Mouse (Mus musculus) layer of hippocampus, adult 9-10 months (tissue): ENCODE data around the gene 4930415O20Rik.
A peak's percentile ranks its signal among the peaks of the same experiment; 100 is the strongest.

ENCODE experiments used
- DNase-seq: peaks from one replicate; pipeline ENCODE4 v3.0.0; 2022; ENCODE audit warnings: low spot score

The 4930415O20Rik gene

GRCm38 (mm10) chr15:98570873-98571538, at the start of gene 4930415O20Rik, which contains the start of gene Ccnt1:
TSS of gene 4930415O20Rik (plus strand) at chr15:98571004.
TSS of gene Ccnt1 (minus strand) at chr15:98570923.
- no peak for DNase-seq

DNA sequence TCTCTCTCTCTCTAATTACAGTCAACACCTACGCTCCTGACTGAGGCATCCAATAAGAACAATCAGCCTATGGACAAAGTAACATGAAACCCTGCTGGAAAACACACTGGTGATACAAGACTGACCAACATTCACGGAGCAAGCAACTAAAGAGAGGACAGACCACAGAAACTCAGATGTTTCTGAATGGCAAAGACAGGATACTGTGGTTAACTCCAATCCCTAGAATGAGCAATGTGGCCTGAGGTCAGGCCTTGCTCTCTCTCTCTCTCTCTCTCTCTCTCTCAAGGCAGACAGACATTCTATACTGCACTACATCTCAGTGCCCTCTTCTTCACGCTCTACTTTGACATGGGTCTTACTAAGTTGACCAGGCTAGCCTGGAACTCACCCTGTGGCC, 49.6 kb upstream of the 4930415O20Rik start:
- no peak for DNase-seq

- DNase-seq = no peak
Observed at GRCm38 (mm10) chr15:98526057-98526456, 44.7 kb upstream of the 4930415O20Rik start.

DNA sequence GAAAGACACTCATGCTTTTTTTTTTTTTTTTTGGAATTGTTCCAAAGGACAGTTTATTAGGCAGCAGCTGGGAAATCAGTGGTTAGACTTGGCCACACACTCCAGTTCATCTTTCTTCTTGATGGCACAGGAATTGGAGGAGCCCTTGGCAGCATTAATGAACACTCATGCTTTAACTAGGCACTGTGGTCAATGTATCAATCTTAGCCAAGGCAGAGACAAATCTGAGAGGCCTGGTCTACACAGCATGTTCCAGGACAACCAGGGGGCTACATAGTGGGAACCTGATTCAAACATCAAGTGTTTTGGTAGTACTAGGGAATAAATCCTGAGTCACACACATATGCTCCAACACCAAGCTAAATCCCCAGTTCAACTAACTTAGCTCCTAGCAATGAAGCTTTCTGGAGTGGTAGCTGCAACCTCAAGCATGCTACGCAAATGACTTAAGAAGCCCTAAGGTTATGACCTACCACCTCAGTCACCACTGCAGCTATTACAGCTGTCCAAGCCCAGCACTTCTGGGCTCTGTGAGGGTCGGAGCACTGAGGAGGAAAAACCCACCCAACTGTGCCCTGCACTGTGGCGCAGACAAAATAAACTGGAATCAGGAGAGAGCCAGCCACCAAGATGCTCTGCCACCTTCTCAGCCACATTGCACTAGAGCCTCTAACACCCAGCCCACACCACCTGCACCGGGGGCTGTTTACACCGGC, 43.6 kb upstream of the 4930415O20Rik start:
- no peak for DNase-seq

- DNase-seq = no peak
Observed at GRCm38 (mm10) chr15:98528066-98528563, 42.7 kb upstream of the 4930415O20Rik start.

DNA sequence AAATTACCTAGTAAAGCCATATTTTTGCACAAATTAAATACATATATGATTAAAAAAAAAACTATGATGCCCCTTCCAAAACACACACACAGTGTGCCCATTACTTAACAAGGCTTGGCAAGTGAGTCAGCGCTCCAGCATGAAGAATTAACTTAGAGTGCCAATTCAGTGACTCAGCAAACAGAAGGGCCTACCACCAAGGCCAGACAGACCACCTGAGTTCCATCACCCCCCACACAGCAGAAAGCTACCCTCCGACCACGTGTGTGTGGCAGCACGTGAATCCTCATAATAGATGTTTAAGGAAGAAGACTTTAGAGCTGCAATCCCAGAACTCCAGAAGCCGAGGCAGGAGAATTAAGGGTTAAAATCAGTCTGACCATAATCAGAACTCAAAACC, 38.5 kb upstream of the 4930415O20Rik start:
- no peak for DNase-seq

- no peak for DNase-seq
Observed at GRCm38 (mm10) chr15:98533035-98533531, 37.7 kb upstream of the 4930415O20Rik start.

GRCm38 (mm10) chr15:98533881-98534627, 36.8 kb upstream of the 4930415O20Rik start, which contains the start of gene Kansl2:
TSS of gene Kansl2 (minus strand) at chr15:98534264.
- peak; percentile 98 for DNase-seq

DNA sequence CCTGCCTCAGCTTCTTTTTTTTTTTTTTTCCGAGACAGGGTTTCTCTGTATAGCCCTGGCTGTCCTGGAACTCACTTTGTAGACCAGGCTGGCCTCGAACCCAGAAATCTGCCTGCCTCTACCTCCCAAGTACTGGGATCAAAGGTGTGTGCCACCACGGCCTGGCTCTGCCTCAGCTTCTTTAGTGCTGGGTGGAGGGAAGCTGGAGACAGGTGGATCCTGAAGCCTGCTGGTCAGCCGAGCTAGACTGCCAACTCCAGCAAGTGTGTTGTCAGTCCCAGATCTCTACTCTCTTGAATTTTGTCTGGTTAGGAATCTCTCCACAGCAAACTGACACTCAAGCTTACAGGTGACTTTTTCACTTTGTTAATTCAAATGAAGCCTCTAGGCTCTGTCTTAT, 34.9 kb upstream of the 4930415O20Rik start:
- DNase-seq = no peak

GRCm38 (mm10) chr15:98536828-98537510, 33.8 kb upstream of the 4930415O20Rik start:
- DNase-seq = no peak

- DNase-seq = no peak
Observed at GRCm38 (mm10) chr15:98537923-98538322, 32.9 kb upstream of the 4930415O20Rik start.

- DNase-seq = no peak
Observed at GRCm38 (mm10) chr15:98541064-98541463, 29.7 kb upstream of the 4930415O20Rik start.

GRCm38 (mm10) chr15:98543341-98543740, 27.5 kb upstream of the 4930415O20Rik start:
- DNase-seq = no peak

DNA sequence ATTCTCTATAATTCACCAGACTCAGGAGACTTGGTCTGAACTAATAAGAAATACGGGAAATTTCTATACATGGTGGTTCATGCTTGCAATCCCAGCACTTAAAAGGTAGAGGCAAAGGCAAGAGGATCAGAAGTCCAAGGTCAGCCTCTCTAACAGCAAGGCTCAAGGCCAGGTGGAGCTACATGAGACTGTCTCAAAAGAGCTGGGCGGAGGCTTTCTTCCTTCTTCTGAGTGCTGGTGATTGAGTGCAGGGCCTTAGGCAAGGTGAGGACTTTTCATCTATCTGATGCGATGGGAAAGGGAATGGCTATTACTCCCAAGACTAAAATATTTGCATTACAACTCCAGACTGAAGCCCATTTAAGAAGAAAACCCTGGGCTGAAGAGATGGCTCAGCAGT, 25.7 kb upstream of the 4930415O20Rik start:
- DNase-seq = no peak

DNA sequence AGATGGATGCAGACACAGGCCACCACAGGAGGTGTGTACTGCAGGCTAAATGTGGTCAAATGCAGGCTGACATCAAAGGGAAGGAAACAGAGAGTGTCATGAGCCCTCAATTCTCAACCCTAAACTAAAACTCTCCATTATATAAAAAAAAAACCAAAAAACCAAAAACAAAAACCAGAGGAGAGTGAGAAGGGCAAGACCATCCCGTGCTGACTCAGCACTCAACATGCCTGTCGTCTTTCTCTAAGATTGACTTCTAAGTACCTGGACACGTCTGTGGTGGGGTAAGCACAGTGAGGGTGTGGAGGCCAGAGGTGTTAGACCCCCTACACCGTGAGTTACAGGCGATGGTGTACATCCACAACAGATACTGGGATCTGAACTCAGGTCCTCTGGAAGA, 24.0 kb upstream of the 4930415O20Rik start:
- no peak for DNase-seq

- DNase-seq = no peak
Observed at GRCm38 (mm10) chr15:98552758-98553157, 18.0 kb upstream of the 4930415O20Rik start.

DNA sequence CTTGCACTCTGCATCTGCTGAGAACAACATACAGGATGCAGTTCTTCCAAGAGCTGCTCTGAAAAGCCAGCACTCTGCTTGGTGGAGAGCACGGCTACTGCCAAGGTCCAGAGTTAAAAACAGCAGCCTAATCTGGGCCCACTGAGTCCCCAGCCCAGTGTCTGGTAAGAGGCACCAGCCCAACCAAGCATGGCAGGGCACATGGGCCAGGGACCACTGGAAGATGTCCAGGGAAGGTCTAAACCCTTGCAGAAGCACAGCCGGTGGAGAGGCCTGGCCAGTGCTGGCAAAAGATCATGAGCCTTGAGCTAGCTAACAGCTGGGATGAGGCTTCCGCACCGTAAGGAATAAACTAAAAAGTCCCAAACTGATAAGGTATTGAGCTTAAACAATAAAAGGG, 14.9 kb upstream of the 4930415O20Rik start:
- no peak for DNase-seq

DNA sequence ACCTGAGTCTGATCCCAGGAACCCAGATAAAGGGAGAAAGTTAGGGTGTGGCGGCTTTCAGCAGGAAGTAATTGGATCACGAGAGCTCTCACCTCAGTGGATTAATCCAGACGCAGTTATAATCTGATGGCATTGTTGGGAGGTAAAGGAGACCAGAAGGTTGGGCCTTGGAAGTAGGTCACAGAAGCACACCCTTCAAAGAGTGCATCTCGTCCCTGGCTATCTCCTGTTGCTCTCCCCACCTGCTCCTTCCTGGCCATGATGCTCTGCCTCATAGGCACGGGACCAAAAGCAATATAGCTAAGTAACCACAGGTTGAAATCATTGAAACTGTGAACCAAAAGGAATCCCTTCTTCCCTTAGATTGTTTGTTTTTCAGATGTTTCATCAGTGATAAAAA, 13.6 kb upstream of the 4930415O20Rik start:
- DNase-seq = no peak

DNA sequence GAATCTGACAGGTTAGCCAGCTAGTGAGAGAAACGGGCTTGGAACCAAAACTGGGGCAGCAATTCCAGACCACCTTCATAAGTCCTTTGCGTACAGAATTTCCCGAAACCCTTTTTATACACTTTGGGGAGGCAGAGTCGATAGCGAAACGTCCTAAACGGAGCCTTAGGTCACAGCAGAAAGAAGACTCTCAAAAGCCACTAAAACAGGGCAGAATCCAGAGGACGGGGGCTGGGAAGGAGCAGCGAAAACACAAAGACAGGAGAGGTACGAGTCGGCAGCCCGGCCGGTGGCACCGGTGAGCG, 3.9 kb upstream of the 4930415O20Rik start:
- no peak for DNase-seq

DNA sequence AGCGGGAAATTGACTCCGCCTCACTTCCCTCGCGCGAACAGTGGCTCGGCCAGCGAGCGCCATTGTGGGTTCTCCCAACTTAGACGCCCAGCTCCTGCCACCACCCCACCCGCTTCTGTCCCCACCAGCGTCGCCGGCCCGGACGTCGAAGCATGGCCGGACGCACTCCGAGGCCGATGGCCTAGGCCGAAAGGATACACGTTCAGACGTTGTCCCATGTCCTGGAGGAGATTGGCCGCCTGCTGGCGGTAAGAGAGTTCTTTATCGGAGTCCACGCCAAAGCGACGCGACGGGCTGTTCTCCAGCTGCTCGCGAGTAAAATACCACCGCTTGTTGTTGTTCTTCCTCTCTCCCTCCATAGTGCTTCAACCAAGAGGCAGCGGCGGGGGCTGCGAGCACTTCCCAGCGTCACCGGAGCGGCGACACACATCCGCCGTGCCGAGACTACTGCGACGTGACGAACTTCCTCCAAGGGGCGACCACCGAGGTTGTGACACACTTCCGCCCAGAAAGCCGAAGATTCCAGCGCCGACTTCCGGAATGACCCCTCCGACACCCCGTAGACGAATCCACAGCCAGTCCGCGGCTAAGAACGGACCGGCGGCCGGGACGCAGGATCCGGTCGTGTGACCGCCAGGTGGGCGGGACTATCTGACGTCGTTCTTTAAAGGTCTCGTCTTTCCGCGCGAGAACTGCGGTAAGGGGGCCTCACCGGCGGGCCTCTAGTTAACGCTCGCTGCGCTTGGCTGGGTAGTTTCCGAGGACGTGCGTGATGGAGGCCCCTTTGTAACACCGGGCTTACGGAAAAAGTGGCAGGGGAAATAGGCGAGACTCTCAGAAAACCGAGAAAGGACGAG, 3.3 kb upstream of the 4930415O20Rik start:
- DNase-seq = peak; percentile 98
